Mouse (Mus musculus): Measurements from ENCODE around the gene Defa26.
"Not testable (repeated sequence)": the region's sequence is repeated elsewhere in the genome, so short reads cannot be mapped to it uniquely, and the experiment has no call there.

Defa26 gene

GRCm38 (mm10) chr8:21617883-21618282, at the start of gene Defa26:
TSS of gene Defa26 (plus strand) at chr8:21618183.
- DNase-seq (ENCODE audit: low spot score) = not testable (repeated sequence)

- DNase-seq (ENCODE audit: low spot score) = not testable (repeated sequence)
Observed at GRCm38 (mm10) chr8:21582706-21583105, 35.3 kb upstream of the Defa26 start, which contains the start of gene Defa28. TSS of gene Defa28 (plus strand) at chr8:21583006.

GRCm38 (mm10) chr8:21594408-21594807, 23.6 kb upstream of the Defa26 start, which contains the start of gene Gm7861:
TSS of gene Gm7861 (minus strand) at chr8:21594508.
- not testable (repeated sequence) for DNase-seq (ENCODE audit: low spot score)

GRCm38 (mm10) chr8:21655480-21655879, 37.5 kb downstream of the Defa26 start, which contains the start of gene Defa17:
TSS of gene Defa17 (plus strand) at chr8:21655780.
- DNase-seq (ENCODE audit: low spot score) = not testable (repeated sequence)

GRCm38 (mm10) chr8:21665497-21665896, 47.5 kb downstream of the Defa26 start, which contains the start of gene Defa34:
TSS of gene Defa34 (plus strand) at chr8:21665797.
- not testable (repeated sequence) for DNase-seq (ENCODE audit: low spot score)
